Mouse (Mus musculus): ENCODE data around the gene Gm45623. TPM values are rescaled to one million over a fixed set of nuclear protein-coding genes. Genes with fewer than 3 reads are reported as not detected.

Gm45623 gene
- polyA plus RNA-seq, 1 experiment = 1.8 TPM

- DNase-seq (ENCODE audit: low read depth) = no peak
- TF ChIP-seq POLR2A (IDR thresholded peaks at IDR 0.05; ENCODE audit: borderline replicate concordance, extremely low read depth, insufficient read depth, insufficient read length, poor library complexity, severe bottlenecking) = no peak
- no peak for TF ChIP-seq CTCF (IDR thresholded peaks at IDR 0.05; ENCODE audit: borderline replicate concordance, extremely low read depth, insufficient read depth, insufficient read length)
These were observed 27.1 kb downstream of the Gm45623 start for GRCm38 (mm10) chr13:56726551-56726950.

GRCm38 (mm10) chr13:56712221-56712620, 41.4 kb downstream of the Gm45623 start:
- no peak for DNase-seq (ENCODE audit: low read depth)
- no peak for TF ChIP-seq CTCF (IDR thresholded peaks at IDR 0.05; ENCODE audit: borderline replicate concordance, extremely low read depth, insufficient read depth, insufficient read length)
- TF ChIP-seq POLR2A (IDR thresholded peaks at IDR 0.05; ENCODE audit: borderline replicate concordance, extremely low read depth, insufficient read depth, insufficient read length, poor library complexity, severe bottlenecking) = no peak

GRCm38 (mm10) chr13:56710620-56711019, 43.0 kb downstream of the Gm45623 start:
- no peak for DNase-seq (ENCODE audit: low read depth)
- no peak for TF ChIP-seq POLR2A (IDR thresholded peaks at IDR 0.05; ENCODE audit: borderline replicate concordance, extremely low read depth, insufficient read depth, insufficient read length, poor library complexity, severe bottlenecking)
- no peak for TF ChIP-seq CTCF (IDR thresholded peaks at IDR 0.05; ENCODE audit: borderline replicate concordance, extremely low read depth, insufficient read depth, insufficient read length)

GRCm38 (mm10) chr13:56707606-56708005, 46.0 kb downstream of the Gm45623 start:
- TF ChIP-seq CTCF (IDR thresholded peaks at IDR 0.05; ENCODE audit: borderline replicate concordance, extremely low read depth, insufficient read depth, insufficient read length) (no peak), POLR2A (IDR thresholded peaks at IDR 0.05; ENCODE audit: borderline replicate concordance, extremely low read depth, insufficient read depth, insufficient read length, poor library complexity, severe bottlenecking) (no peak)
- peak; percentile 26 for DNase-seq (ENCODE audit: low read depth)

DNA sequence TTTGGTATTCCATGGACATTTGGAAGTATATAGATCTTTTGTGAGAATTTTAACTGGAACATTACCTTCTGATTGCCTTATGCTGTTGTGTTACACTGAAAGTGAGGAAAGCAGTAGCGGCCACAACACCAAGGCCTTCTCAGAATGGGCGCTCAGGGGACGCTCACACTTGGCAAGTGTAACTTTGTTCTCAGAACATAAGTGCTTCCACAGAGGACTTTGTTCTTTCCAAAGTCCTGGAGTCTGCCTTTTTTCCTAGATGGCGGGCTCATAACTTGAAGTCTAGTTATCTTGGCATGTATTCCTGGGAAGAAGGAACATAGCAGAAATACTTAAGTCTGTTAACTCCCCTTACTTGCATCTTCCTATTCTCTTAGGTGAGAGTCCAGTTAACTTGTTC, 46.5 kb downstream of the Gm45623 start:
- no peak for TF ChIP-seq CTCF (IDR thresholded peaks at IDR 0.05; ENCODE audit: borderline replicate concordance, extremely low read depth, insufficient read depth, insufficient read length)
- no peak for TF ChIP-seq POLR2A (IDR thresholded peaks at IDR 0.05; ENCODE audit: borderline replicate concordance, extremely low read depth, insufficient read depth, insufficient read length, poor library complexity, severe bottlenecking)
- no peak for DNase-seq (ENCODE audit: low read depth)

DNA sequence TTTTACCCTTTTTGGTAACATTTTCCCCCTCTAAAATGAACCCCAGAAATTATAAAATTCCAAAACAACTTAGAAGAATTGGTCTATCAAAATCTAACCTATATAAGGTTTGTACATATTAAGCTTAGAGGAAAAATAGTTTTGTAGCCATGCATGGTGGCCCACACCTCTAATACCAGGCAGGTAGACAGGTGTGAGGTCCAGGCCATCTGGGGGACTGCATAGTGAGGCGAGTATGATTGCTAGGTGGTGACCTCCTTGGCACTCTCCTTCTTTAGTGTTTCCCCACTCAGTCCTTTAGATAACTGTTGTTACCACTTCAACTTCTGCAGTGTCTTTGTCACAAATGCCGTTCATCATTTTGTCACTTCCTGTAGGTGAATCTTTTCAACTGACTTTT, 49.0 kb downstream of the Gm45623 start:
- DNase-seq (ENCODE audit: low read depth) = no peak
- TF ChIP-seq POLR2A (IDR thresholded peaks at IDR 0.05; ENCODE audit: borderline replicate concordance, extremely low read depth, insufficient read depth, insufficient read length, poor library complexity, severe bottlenecking) (no peak), CTCF (IDR thresholded peaks at IDR 0.05; ENCODE audit: borderline replicate concordance, extremely low read depth, insufficient read depth, insufficient read length) (no peak)

DNA sequence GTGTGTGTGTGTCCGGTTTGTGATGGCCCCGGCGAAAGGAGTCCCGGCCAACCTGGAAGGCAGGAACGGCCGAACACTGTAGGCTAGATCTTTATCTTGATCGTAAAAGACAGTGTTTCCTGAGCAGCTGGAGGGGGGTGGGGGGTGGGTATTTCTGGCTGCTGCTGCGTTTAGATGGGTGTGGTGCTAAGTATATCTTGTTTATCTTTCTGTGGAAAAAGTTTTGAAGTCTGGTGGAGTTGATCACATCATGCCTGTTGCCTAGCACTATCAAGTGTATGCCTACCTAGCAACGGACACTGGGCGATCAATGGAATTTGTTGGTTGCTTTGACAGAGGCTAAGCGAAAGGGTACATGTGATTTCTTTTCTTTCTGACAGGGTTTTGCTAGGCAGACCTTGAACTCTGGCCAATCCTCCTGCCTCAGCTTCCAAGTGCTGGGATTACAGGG, 49.7 kb downstream of the Gm45623 start:
- DNase-seq (ENCODE audit: low read depth) = peak; percentile 72
- no peak for TF ChIP-seq POLR2A (IDR thresholded peaks at IDR 0.05; ENCODE audit: borderline replicate concordance, extremely low read depth, insufficient read depth, insufficient read length, poor library complexity, severe bottlenecking)
- TF ChIP-seq CTCF (IDR thresholded peaks at IDR 0.05; ENCODE audit: borderline replicate concordance, extremely low read depth, insufficient read depth, insufficient read length) = no peak

DNA sequence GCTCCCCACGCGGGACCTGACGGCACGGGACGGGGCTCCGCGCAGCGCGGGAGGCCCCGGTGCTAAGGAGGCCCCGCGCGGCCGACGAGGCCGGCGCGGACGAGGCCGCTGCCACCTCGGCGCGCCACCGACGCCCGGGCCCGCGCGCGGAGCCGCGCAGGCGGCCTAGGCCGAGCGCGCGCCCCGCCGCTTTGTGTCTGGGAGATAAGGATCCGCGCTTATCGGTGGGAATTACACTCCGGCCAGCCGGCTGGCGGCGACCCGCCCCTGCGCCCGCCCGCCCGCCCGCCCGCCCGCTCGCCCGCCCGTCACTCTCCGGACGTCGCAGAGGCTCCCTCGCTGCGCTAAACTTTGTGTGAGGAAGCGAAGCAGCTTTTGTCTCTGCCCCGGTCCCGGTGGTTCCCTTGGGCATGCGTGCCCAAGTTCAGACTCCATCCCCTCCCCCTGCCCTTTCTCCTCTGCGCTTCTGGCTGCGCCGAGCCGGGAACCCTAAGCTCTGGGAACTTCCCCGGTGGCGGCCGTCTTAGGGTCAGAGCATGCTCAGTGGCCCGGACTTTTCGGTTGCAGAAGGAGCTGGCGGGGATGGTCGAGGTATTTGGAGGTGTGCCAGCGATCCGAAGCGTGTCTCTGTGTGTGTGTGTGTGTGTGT, 50.3 kb downstream of the Gm45623 start:
- TF ChIP-seq POLR2A (IDR thresholded peaks at IDR 0.05; ENCODE audit: borderline replicate concordance, extremely low read depth, insufficient read depth, insufficient read length, poor library complexity, severe bottlenecking) = 0 out of 2 replicates have a peak, but pooled peaks have one; percentile 2
- no peak for TF ChIP-seq CTCF (IDR thresholded peaks at IDR 0.05; ENCODE audit: borderline replicate concordance, extremely low read depth, insufficient read depth, insufficient read length)

GRCm38 (mm10) chr13:56702469-56703221, 51.0 kb downstream of the Gm45623 start, which contains the start of gene Smad5:
TSS of gene Smad5 (plus strand) at chr13:56703010.
- DNase-seq (ENCODE audit: low read depth) = peak; percentile 97
- no peak for TF ChIP-seq CTCF (IDR thresholded peaks at IDR 0.05; ENCODE audit: borderline replicate concordance, extremely low read depth, insufficient read depth, insufficient read length)
- peak; percentile 80 for TF ChIP-seq POLR2A (IDR thresholded peaks at IDR 0.05; ENCODE audit: borderline replicate concordance, extremely low read depth, insufficient read depth, insufficient read length, poor library complexity, severe bottlenecking)

More for the DNA sequence above, 50.3 kb downstream of the Gm45623 start:
- peak; percentile 88 for DNase-seq (ENCODE audit: low read depth)

Other genes starting within 250 kb of the Gm45623 start
- 3.8 and 4.0 TPM in 2 replicates for gene Fbxl21, start 231.4 kb downstream of the Gm45623 start, polyA plus RNA-seq (2012; rRNA removed)
- 0.14 TPM in 1 of 2 replicates, not detected in the other for gene Lect2, start 205.3 kb downstream of the Gm45623 start, polyA plus RNA-seq (2012; rRNA removed)
- gene Tgfbi, start 144.3 kb downstream of the Gm45623 start, polyA plus RNA-seq (2012; rRNA removed) = 4.1 and 7.0 TPM in 2 replicates
- gene Smad5, start 50.8 kb downstream of the Gm45623 start, polyA plus RNA-seq (2012; rRNA removed) = 57.2 and 57.5 TPM in 2 replicates
- gene Trpc7, start 142.2 kb upstream of the Gm45623 start, polyA plus RNA-seq (2012; rRNA removed) = 3.3 and 5.0 TPM in 2 replicates

Measured in brain, embryonic 14.5 days (tissue).